Mouse (Mus musculus) embryonic facial prominence, embryonic 11.5 days (tissue): ENCODE data around the gene Aacs. TPM values are rescaled to one million over a fixed set of nuclear protein-coding genes. Genes with fewer than 3 reads are reported as not detected.
A peak's percentile ranks its signal among the peaks of the same experiment; 100 is the strongest.

Experiments used
- ATAC-seq: fragments of 200-750 bp; cut with Nextera tagmentation; replicated peaks from 2 replicates; pipeline ENCODE4 v1.8.0; 2017; ENCODE audit warnings: low read depth; ENCODE audit not compliant: insufficient number of reproducible peaks, low FRiP score, low TSS enrichment
- DNase-seq: peaks from one replicate; pipeline ENCODE4 v3.0.0-alpha.2; 2015; ENCODE audit warnings: low spot score
- H3K27ac ChIP-seq: fragments of 300-500 bp; sonication (generic); replicated peaks from 2 replicates; pipeline ENCODE4 v1.5.1; 2014; ENCODE audit warnings: mild to moderate bottlenecking, low read depth, low read length, control low read depth
- H3K27me3 ChIP-seq: fragments of 300-500 bp; sonication (generic); 2 replicates; pipeline ENCODE4 v1.6.1; 2014; ENCODE audit warnings: mild to moderate bottlenecking, low read length, moderate library complexity, mixed read lengths; ENCODE audit not compliant: control insufficient read depth, insufficient read depth
- H3K36me3 ChIP-seq: fragments of 300-500 bp; sonication (generic); replicated peaks from 2 replicates; pipeline ENCODE4 v1.6.1; 2014; ENCODE audit warnings: low read depth, mild to moderate bottlenecking, low read length, moderate library complexity, mixed read lengths; ENCODE audit not compliant: control insufficient read depth, insufficient read depth
- H3K4me1 ChIP-seq: fragments of 300-500 bp; sonication (generic); 2 replicates; pipeline ENCODE4 v1.6.1; 2014; ENCODE audit warnings: low read length, mixed read lengths; ENCODE audit not compliant: control insufficient read depth, insufficient read depth
- H3K4me2 ChIP-seq: fragments of 300-500 bp; sonication (generic); 2 replicates; pipeline ENCODE4 v1.6.1; 2014; ENCODE audit warnings: low read depth, mild to moderate bottlenecking, control low read depth, low read length, moderate library complexity
- H3K4me3 ChIP-seq: fragments of 300-500 bp; sonication (generic); 2 replicates; pipeline ENCODE4 v1.5.1; 2014; ENCODE audit warnings: low read depth, low read length, control low read depth
- H3K9ac ChIP-seq: fragments of 300-500 bp; sonication (generic); replicated peaks from 2 replicates; pipeline ENCODE4 v1.6.1; 2014; ENCODE audit warnings: mild to moderate bottlenecking, control low read depth, low read length
- H3K9me3 ChIP-seq: fragments of 300-500 bp; sonication (generic); replicated peaks from 2 replicates; pipeline ENCODE4 v1.6.1; 2016; ENCODE audit warnings: mild to moderate bottlenecking, low read length, inconsistent platforms, mixed read lengths; ENCODE audit not compliant: control insufficient read depth
- WGBS: fragments of 180-500 bp; shearing (Covaris S2); extraction: QIAGEN DNeasy Blood & Tissue Kit; methylation state at CpG from one replicate; pipeline ENCODE4 v1.1.7; 2014; 5-methylcytosine and 5-hydroxymethylcytosine counted together
- polyA plus RNA-seq: library from polyadenylated mRNA; unstranded; fragments of >200 nt; fragmentation: Nextera tagmentation; extraction: Ambion mirVana; gene quantifications from 2 replicates; pipeline ENCODE4 v1.2.1, GENCODE M21; 2014

The Aacs gene
- polyA plus RNA-seq, 1 experiment from 2014 or later, result 28.4 TPM

GRCm38 (mm10) chr5:125502186-125502585 lies 26.6 kb downstream of the Aacs start:
- WGBS, result 49% methylated on average over 3 of the region's 3 CpGs
- ATAC-seq, result no peak
- no peak overlapping the region for H3K4me2 ChIP-seq
- no peaks in the 10 kb centered on the region for H3K27me3 ChIP-seq
- no peak overlapping the region for H3K9ac ChIP-seq
- H3K9me3 ChIP-seq, result no peaks in the 10 kb centered on the region
- H3K27ac ChIP-seq, result no peak overlapping the region
- no peaks in the 10 kb centered on the region for H3K4me1 ChIP-seq
- DNase-seq, result no peak
- H3K36me3 ChIP-seq, result no peaks in the 10 kb centered on the region
- H3K4me3 ChIP-seq, result no peak overlapping the region

GRCm38 (mm10) chr5:125503628-125504027 lies 28.0 kb downstream of the Aacs start:
- no peaks in the 10 kb centered on the region for H3K27me3 ChIP-seq
- H3K36me3 ChIP-seq, result peaks cover 2% of the 10 kb centered on the region
- ATAC-seq (no peak), DNase-seq (no peak)
- H3K4me1 ChIP-seq, result no peaks in the 10 kb centered on the region
- 92% methylated on average over 6 of the region's 6 CpGs for WGBS
- no peak overlapping the region for H3K9ac ChIP-seq
- H3K4me2 ChIP-seq, result no peak overlapping the region
- H3K9me3 ChIP-seq, result no peaks in the 10 kb centered on the region
- H3K4me3 ChIP-seq, result no peak overlapping the region
- no peak overlapping the region for H3K27ac ChIP-seq

- no peak overlapping the region for H3K9ac ChIP-seq
- H3K4me3 ChIP-seq, result no peak overlapping the region
- 75% methylated on average over 11 of the region's 11 CpGs for WGBS
- H3K4me1 ChIP-seq, result no peaks in the 10 kb centered on the region
- DNase-seq, result no peak
- no peaks in the 10 kb centered on the region for H3K9me3 ChIP-seq
- H3K27ac ChIP-seq, result no peak overlapping the region
- ATAC-seq, result no peak
- H3K36me3 ChIP-seq, result peaks cover 3% of the 10 kb centered on the region
- H3K4me2 ChIP-seq, result no peak overlapping the region
- no peaks in the 10 kb centered on the region for H3K27me3 ChIP-seq
Measured at GRCm38 (mm10) chr5:125504692-125505091, 29.1 kb downstream of the Aacs start.

- Histone ChIP-seq H3K4me1 (no peaks in the 10 kb centered on the region), H3K27me3 (no peaks in the 10 kb centered on the region), H3K27ac (no peak overlapping the region), H3K9ac (no peak overlapping the region), H3K36me3 (peaks cover 3% of the 10 kb centered on the region), H3K4me2 (no peak overlapping the region), H3K4me3 (no peak overlapping the region), H3K9me3 (no peaks in the 10 kb centered on the region)
- ATAC-seq (no peak), DNase-seq (no peak)
- WGBS, result 79% methylated on average over 15 of the region's 15 CpGs
Measured at GRCm38 (mm10) chr5:125505968-125506367, 30.4 kb downstream of the Aacs start.

GRCm38 (mm10) chr5:125507582-125507981 lies 32.0 kb downstream of the Aacs start:
- H3K9me3 ChIP-seq, result no peaks in the 10 kb centered on the region
- H3K27me3 ChIP-seq, result no peaks in the 10 kb centered on the region
- no peak overlapping the region for H3K4me3 ChIP-seq
- ATAC-seq, result no peak
- no peak overlapping the region for H3K4me2 ChIP-seq
- H3K36me3 ChIP-seq, result peaks cover 5% of the 10 kb centered on the region
- no peak overlapping the region for H3K27ac ChIP-seq
- no peak overlapping the region for H3K9ac ChIP-seq
- 83% methylated on average over 9 of the region's 9 CpGs for WGBS
- H3K4me1 ChIP-seq, result no peaks in the 10 kb centered on the region
- DNase-seq, result peak; percentile 19

- Histone ChIP-seq H3K4me1 (no peaks in the 10 kb centered on the region), H3K27ac (no peak overlapping the region), H3K27me3 (no peaks in the 10 kb centered on the region), H3K36me3 (peaks cover 5% of the 10 kb centered on the region), H3K4me3 (no peak overlapping the region), H3K9me3 (no peaks in the 10 kb centered on the region), H3K9ac (no peak overlapping the region), H3K4me2 (no peak overlapping the region)
- no peak for DNase-seq
- 92% methylated on average over 10 of the region's 10 CpGs for WGBS
- ATAC-seq, result no peak
Measured at GRCm38 (mm10) chr5:125508006-125508405, 32.4 kb downstream of the Aacs start.

GRCm38 (mm10) chr5:125509541-125509940 lies 33.9 kb downstream of the Aacs start:
- H3K9me3 ChIP-seq, result no peaks in the 10 kb centered on the region
- 51% methylated on average over 5 of the region's 5 CpGs for WGBS
- no peak overlapping the region for H3K9ac ChIP-seq
- no peaks in the 10 kb centered on the region for H3K27me3 ChIP-seq
- no peak overlapping the region for H3K27ac ChIP-seq
- DNase-seq (peak; percentile 61), ATAC-seq (no peak)
- H3K36me3 ChIP-seq, result peaks cover 5% of the 10 kb centered on the region
- no peak overlapping the region for H3K4me3 ChIP-seq
- no peaks in the 10 kb centered on the region for H3K4me1 ChIP-seq
- no peak overlapping the region for H3K4me2 ChIP-seq

- 88% methylated on average over 12 of the region's 12 CpGs for WGBS
- no peaks in the 10 kb centered on the region for H3K4me1 ChIP-seq
- H3K4me2 ChIP-seq, result no peak overlapping the region
- ATAC-seq, result no peak
- H3K9me3 ChIP-seq, result no peaks in the 10 kb centered on the region
- DNase-seq, result no peak
- H3K9ac ChIP-seq, result no peak overlapping the region
- H3K27ac ChIP-seq, result no peak overlapping the region
- H3K27me3 ChIP-seq, result no peaks in the 10 kb centered on the region
- H3K36me3 ChIP-seq, result peaks cover 2% of the 10 kb centered on the region
- H3K4me3 ChIP-seq, result no peak overlapping the region
Measured at GRCm38 (mm10) chr5:125515006-125515405, 39.4 kb downstream of the Aacs start.
